Mouse (Mus musculus) CH12.LX (cell line): Measurements from ENCODE around the gene Hcfc1.
A peak's percentile ranks its signal among the peaks of the same experiment; 100 is the strongest.

Experiments used
- BHLHE40 ChIP-seq: IDR thresholded peaks from 2 replicates; pipeline ENCODE4 v1.6.1; 2011; ENCODE audit warnings: mild to moderate bottlenecking, low read depth, low read length, improper control_type of control experiment
- CTCF ChIP-seq, 2 experiments: IDR thresholded peaks in 1 of 2; conservative IDR thresholded peaks in 1 of 2; 2 replicates each; pipeline ENCODE4 v1.5.1; 2011 to 2012; ENCODE audit warnings: low read depth in 2 of 2, low read length in 2 of 2, improper control_type of control experiment in 1 of 2, inconsistent platforms in 1 of 2, mild to moderate bottlenecking in 1 of 2, moderate library complexity in 1 of 2
- JUN ChIP-seq: IDR thresholded peaks from 2 replicates; pipeline ENCODE4 v1.6.1; 2011; ENCODE audit warnings: low read depth, mild to moderate bottlenecking, low read length, improper control_type of control experiment, moderate library complexity; ENCODE audit not compliant: insufficient read depth
- JUND ChIP-seq: conservative IDR thresholded peaks from 2 replicates; pipeline ENCODE4 v1.6.1; 2011; ENCODE audit warnings: low read depth, low read length, improper control_type of control experiment
- MEF2A ChIP-seq: IDR thresholded peaks from 2 replicates; pipeline ENCODE4 v1.6.1; 2014; ENCODE audit warnings: low read depth, mild to moderate bottlenecking, inconsistent platforms, low read length, improper control_type of control experiment, borderline replicate concordance
- MYC ChIP-seq: IDR thresholded peaks from 2 replicates; pipeline ENCODE4 v1.6.1; 2011; ENCODE audit warnings: low read depth, mild to moderate bottlenecking, improper control_type of control experiment, low read length
- POLR2A ChIP-seq: IDR thresholded peaks from 2 replicates; pipeline ENCODE4 v1.6.1; 2011; ENCODE audit warnings: low read depth, mild to moderate bottlenecking, improper control_type of control experiment, low read length
- RCOR1 ChIP-seq: conservative IDR thresholded peaks from 2 replicates; pipeline ENCODE4 v1.6.1; 2012; ENCODE audit warnings: low read depth, mild to moderate bottlenecking, inconsistent platforms, low read length, improper control_type of control experiment
- SIN3A ChIP-seq: IDR thresholded peaks from 2 replicates; pipeline ENCODE4 v1.6.1; 2012; ENCODE audit warnings: low read length, improper control_type of control experiment, inconsistent platforms
- SMC3 ChIP-seq: IDR thresholded peaks from 2 replicates; pipeline ENCODE4 v1.6.1; 2011; ENCODE audit warnings: low read depth, low read length, improper control_type of control experiment
- TCF12 ChIP-seq: IDR thresholded peaks from 2 replicates; pipeline ENCODE4 v1.6.1; 2014; ENCODE audit warnings: low read depth, mild to moderate bottlenecking, inconsistent platforms, low read length, improper control_type of control experiment
- USF1 ChIP-seq: IDR thresholded peaks from 2 replicates; pipeline ENCODE4 v1.6.1; 2014; ENCODE audit warnings: low read depth, mild to moderate bottlenecking, inconsistent platforms, low read length, improper control_type of control experiment
- USF2 ChIP-seq: conservative IDR thresholded peaks from 2 replicates; pipeline ENCODE4 v1.6.1; 2011; ENCODE audit warnings: low read depth, low read length, improper control_type of control experiment
- ZKSCAN1 ChIP-seq: IDR thresholded peaks from 2 replicates; pipeline ENCODE4 v1.6.1; 2012; ENCODE audit warnings: low read depth, inconsistent platforms, low read length, improper control_type of control experiment, borderline replicate concordance

DNA sequence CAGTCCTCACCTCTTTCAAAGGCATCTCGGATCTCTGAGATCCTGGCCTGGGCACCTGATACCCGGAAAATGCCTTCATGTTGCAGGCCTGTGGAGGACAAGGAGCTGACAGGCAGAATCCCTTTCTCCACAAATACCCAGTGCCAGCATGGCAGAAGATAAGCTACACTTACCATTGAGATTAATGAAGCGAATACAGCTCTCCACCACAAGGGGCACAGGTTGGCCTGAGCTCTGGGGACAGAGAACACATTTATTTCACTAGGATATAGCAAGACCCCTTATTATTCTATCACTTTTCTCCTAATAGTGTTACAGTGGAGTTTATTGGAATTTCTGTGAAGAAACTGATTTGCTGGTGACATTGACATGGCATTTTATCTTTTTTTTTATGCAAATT, 68.2 kb downstream of the Hcfc1 start:
- no peak for TF ChIP-seq POLR2A
- TF ChIP-seq BHLHE40 = no peak
- no peak for TF ChIP-seq TCF12
- TF ChIP-seq SIN3A = no peak
- no peak for TF ChIP-seq ZKSCAN1
- peak in 1 of 2 experiments; percentile 35; a peak in 2 of 4 replicates for TF ChIP-seq CTCF (conservative IDR thresholded peaks at IDR 0.05 in 1 of 2, IDR thresholded peaks at IDR 0.05 in 1 of 2; ENCODE audit: low read depth in 2 of 2, low read length in 2 of 2)
- no peak for TF ChIP-seq JUN
- TF ChIP-seq USF2 = no peak
- no peak for TF ChIP-seq MEF2A
- TF ChIP-seq USF1 = no peak
- no peak for TF ChIP-seq MYC
- TF ChIP-seq JUND = no peak
- TF ChIP-seq SMC3 = no peak
- no peak for TF ChIP-seq RCOR1
